Mouse (Mus musculus) neural tube, embryonic 15.5 days (tissue): ENCODE measurements at regions not wholly inside any gene's neighbourhood (a gene's known extent, or its start where the extent isn't known, plus 50 kb on each side); places are given as distances from the start of the nearest gene placed in this dataset.
"Not testable (repeated sequence)": the region's sequence is repeated elsewhere in the genome, so short reads cannot be mapped to it uniquely, and the experiment has no call there.

Source experiments
- ATAC-seq: fragments of 200-750 bp; cut with Nextera tagmentation; 2 replicates; pipeline ENCODE4 v1.8.0; 2017; ENCODE audit warnings: mild to moderate bottlenecking, moderate TSS enrichment, moderate library complexity; ENCODE audit not compliant: low FRiP score
- H3K27ac ChIP-seq: fragments of 300-500 bp; sonication (generic); replicated peaks from 2 replicates; pipeline ENCODE4 v1.5.1; 2015; ENCODE audit warnings: mild to moderate bottlenecking, inconsistent platforms
- H3K27me3 ChIP-seq: fragments of 300-500 bp; sonication (generic); replicated peaks from 2 replicates; pipeline ENCODE4 v1.6.1; 2015; ENCODE audit warnings: inconsistent platforms
- H3K36me3 ChIP-seq: fragments of 300-500 bp; sonication (generic); 2 replicates; pipeline ENCODE4 v1.6.1; 2015; ENCODE audit warnings: inconsistent platforms
- H3K4me1 ChIP-seq: fragments of 300-500 bp; sonication (generic); 2 replicates; pipeline ENCODE4 v1.6.1; 2015; ENCODE audit warnings: inconsistent platforms
- H3K4me2 ChIP-seq: fragments of 300-500 bp; sonication (generic); 2 replicates; pipeline ENCODE4 v1.6.1; 2015; ENCODE audit warnings: inconsistent platforms, mild to moderate bottlenecking, moderate library complexity
- H3K4me3 ChIP-seq: fragments of 300-500 bp; sonication (generic); replicated peaks from 2 replicates; pipeline ENCODE4 v1.5.1; 2015; ENCODE audit warnings: mild to moderate bottlenecking, inconsistent platforms
- H3K9ac ChIP-seq: fragments of 300-500 bp; sonication (generic); replicated peaks from 2 replicates; pipeline ENCODE4 v1.6.1; 2015; ENCODE audit warnings: mild to moderate bottlenecking, inconsistent platforms
- H3K9me3 ChIP-seq: fragments of 300-500 bp; sonication (generic); replicated peaks from 2 replicates; pipeline ENCODE4 v1.6.1; 2016; ENCODE audit warnings: inconsistent platforms
- WGBS: fragments of 180-500 bp; shearing (Covaris S2); methylation state at CpG from one replicate; pipeline ENCODE4 v1.1.7; 2015; ENCODE audit warnings: mixed read lengths; 5-methylcytosine and 5-hydroxymethylcytosine counted together

- no peaks in the 10 kb centered on the region for H3K9me3 ChIP-seq
- no peak overlapping the region for H3K4me3 ChIP-seq
- H3K4me1 ChIP-seq = no peaks in the 10 kb centered on the region
- H3K27ac ChIP-seq = no peak overlapping the region
- ATAC-seq = no peak
- no peak overlapping the region for H3K4me2 ChIP-seq
- no peaks in the 10 kb centered on the region for H3K36me3 ChIP-seq
- H3K9ac ChIP-seq = no peak overlapping the region
- no peaks in the 10 kb centered on the region for H3K27me3 ChIP-seq
Observed at GRCm38 (mm10) chr15:3171774-3172173, 96.6 kb upstream of the Selenop start.

GRCm38 (mm10) chr15:3174072-3174471, 94.3 kb upstream of the Selenop start:
- Histone ChIP-seq H3K9me3 (no peaks in the 10 kb centered on the region), H3K4me2 (no peak overlapping the region), H3K36me3 (no peaks in the 10 kb centered on the region), H3K9ac (no peak overlapping the region), H3K4me3 (no peak overlapping the region), H3K27ac (no peak overlapping the region), H3K4me1 (no peaks in the 10 kb centered on the region), H3K27me3 (no peaks in the 10 kb centered on the region)
- no peak for ATAC-seq
- 63% methylated on average over 2 of the region's 2 CpGs for WGBS

- ATAC-seq = no peak
- H3K4me2 ChIP-seq = no peak overlapping the region
- no peaks in the 10 kb centered on the region for H3K27me3 ChIP-seq
- no peak overlapping the region for H3K9ac ChIP-seq
- 47% methylated on average over 2 of the region's 2 CpGs for WGBS
- H3K4me1 ChIP-seq = no peaks in the 10 kb centered on the region
- no peak overlapping the region for H3K4me3 ChIP-seq
- H3K9me3 ChIP-seq = no peaks in the 10 kb centered on the region
- no peaks in the 10 kb centered on the region for H3K36me3 ChIP-seq
- H3K27ac ChIP-seq = no peak overlapping the region
Observed at GRCm38 (mm10) chr15:3174848-3175247, 93.5 kb upstream of the Selenop start.

GRCm38 (mm10) chr15:3201912-3202653, 66.3 kb upstream of the Selenop start:
- peak; percentile 82 for ATAC-seq
- Histone ChIP-seq H3K9me3 (no peaks in the 10 kb centered on the region), H3K4me2 (no peak overlapping the region), H3K4me1 (no peaks in the 10 kb centered on the region), H3K4me3 (no peak overlapping the region), H3K27me3 (no peaks in the 10 kb centered on the region), H3K36me3 (no peaks in the 10 kb centered on the region), H3K9ac (no peak overlapping the region), H3K27ac (no peak overlapping the region)
- 83% methylated on average over 2 of the region's 2 CpGs for WGBS

GRCm38 (mm10) chr15:3205522-3205921, 62.8 kb upstream of the Selenop start:
- 86% methylated on average over 6 of the region's 6 CpGs for WGBS
- Histone ChIP-seq H3K27ac (no peak overlapping the region), H3K9me3 (no peaks in the 10 kb centered on the region), H3K9ac (no peak overlapping the region), H3K27me3 (no peaks in the 10 kb centered on the region), H3K36me3 (no peaks in the 10 kb centered on the region), H3K4me2 (no peak overlapping the region), H3K4me3 (no peak overlapping the region), H3K4me1 (no peaks in the 10 kb centered on the region)
- ATAC-seq = no peak

- H3K4me3 ChIP-seq, H3K9me3 ChIP-seq, H3K27ac ChIP-seq, H3K36me3 ChIP-seq, H3K4me2 ChIP-seq, ATAC-seq, H3K4me1 ChIP-seq, H3K9ac ChIP-seq, H3K27me3 ChIP-seq: not testable (repeated sequence)
- WGBS = 70% methylated on average over 6 of the region's 6 CpGs
Observed at GRCm38 (mm10) chr15:3206076-3206475, 62.3 kb upstream of the Selenop start.

DNA sequence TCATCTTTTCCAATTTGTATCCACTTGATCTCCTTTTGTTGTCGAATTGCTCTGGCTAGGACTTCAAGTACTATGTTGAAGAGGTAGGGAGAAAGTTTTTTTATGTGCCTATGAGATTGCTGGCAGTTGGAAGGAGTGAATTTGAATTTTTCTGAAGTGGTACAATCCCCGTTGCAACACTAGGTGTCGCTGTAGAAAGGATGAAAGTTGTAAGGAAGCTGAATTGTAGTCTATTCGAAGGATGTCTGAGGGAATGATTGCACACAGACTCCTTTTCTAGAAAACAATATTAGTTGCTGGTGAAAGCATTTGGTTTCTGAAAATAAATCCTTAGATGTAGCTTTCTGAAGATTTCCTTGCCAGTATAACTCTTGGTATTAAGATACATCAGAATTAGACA, 54.6 kb upstream of the Selenop start:
- Histone ChIP-seq H3K9ac (no peak overlapping the region), H3K4me2 (no peak overlapping the region), H3K36me3 (no peaks in the 10 kb centered on the region), H3K4me3 (no peak overlapping the region), H3K9me3 (no peaks in the 10 kb centered on the region), H3K4me1 (no peaks in the 10 kb centered on the region), H3K27ac (no peak overlapping the region), H3K27me3 (no peaks in the 10 kb centered on the region)
- 0 out of 2 replicates have a peak, but pooled peaks have one; percentile 59 for ATAC-seq
- WGBS = 2% methylated on average over 4 of the region's 4 CpGs

DNA sequence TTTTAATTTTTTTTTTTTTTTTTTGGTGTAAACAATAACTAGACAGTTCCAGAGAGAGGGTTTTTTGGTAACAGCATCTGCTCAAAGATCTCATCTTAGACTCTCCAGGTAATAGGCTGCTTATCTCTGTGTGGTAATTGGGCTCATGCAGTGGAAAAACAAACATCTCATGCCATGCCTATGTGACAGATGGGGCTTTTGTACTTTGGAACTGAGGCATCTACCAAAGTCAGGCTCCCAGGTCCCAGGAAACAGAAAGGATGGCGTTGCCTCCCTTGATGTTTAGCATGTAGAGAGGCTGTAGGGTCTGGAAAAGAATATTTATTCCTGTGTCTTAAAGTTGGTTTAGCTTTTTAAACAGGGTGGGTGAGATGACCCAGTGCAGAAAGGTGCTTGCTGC, 53.1 kb upstream of the Selenop start:
- 19% methylated on average over 1 of the region's 1 CpGs for WGBS
- Histone ChIP-seq H3K9me3 (no peaks in the 10 kb centered on the region), H3K27ac (no peak overlapping the region), H3K9ac (no peak overlapping the region), H3K36me3 (no peaks in the 10 kb centered on the region), H3K4me2 (no peak overlapping the region), H3K4me3 (no peak overlapping the region), H3K4me1 (no peaks in the 10 kb centered on the region), H3K27me3 (no peaks in the 10 kb centered on the region)
- ATAC-seq = no peak
